ENCODE assay signal across 9 mouse cellular contexts in the genomic region with DNA sequence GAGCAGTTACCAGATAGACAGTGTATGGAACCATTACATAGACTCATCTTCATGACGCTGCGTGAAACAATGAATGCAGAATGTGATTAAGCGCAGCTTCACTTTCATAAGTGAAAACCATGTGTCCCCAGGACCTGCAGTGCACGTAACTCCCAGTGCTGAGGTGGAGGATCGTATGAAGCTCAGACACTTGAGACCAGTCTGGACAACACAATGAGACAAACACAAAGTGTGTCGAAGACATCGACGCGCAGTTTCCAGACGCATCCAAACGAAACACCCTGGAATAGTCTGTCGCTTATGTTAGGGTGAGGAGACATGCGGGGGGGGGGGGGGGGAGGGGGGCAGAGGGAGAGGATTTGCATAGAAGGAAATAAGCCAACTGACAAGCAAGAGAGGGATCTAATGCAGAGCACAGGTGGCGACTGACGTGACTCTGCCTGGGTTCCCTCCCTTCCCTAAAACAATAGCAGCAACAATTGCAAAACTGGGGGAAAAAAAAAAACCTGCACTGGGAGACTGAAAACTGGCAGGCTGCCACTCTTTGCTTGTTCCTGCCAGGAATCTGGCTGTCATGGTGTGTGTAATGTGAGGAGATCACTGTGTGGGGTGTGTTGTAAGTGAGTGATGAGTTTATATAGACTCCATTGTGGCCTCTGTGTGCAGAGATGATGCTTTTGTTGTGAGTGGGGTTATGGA. TPM values are rescaled to one million over a fixed set of nuclear protein-coding genes. Genes with fewer than 3 reads are reported as not detected.
DNase-seq lines count a peak whose midpoint lies in the region; ATAC-seq and TF ChIP-seq lines count a peak whose summit lies in the region.
"Had no signal": no experiment of that assay in that cellular context is flagged by ENCODE, and none has a peak within 500 bp of the region (broad histone marks: within the 10 kb centered on the region; RNA-seq: fewer than 3 reads in every experiment).

No protein-coding gene starts in this region.

- H3K4me3 ChIP-seq in kidney, postnatal 0 days (replicated peaks; ENCODE audit: low read depth, low read length): no peak overlapping the region
- H3K4me3 ChIP-seq in kidney, embryonic 15.5 days (replicated peaks): no peak overlapping the region
- H3K4me3 ChIP-seq in forebrain, embryonic 15.5 days: peak overlapping the region; percentile 15
- no peak overlapping the region for H3K4me3 ChIP-seq in lung, postnatal 0 days (ENCODE audit: low read depth, low read length)
- no peak overlapping the region for H3K4me3 ChIP-seq in thymus, adult 2 months (ENCODE audit: control insufficient read depth, insufficient read depth, low read length)
- no peak overlapping the region for H3K4me3 ChIP-seq in intestine, embryonic 15.5 days (replicated peaks)

- no peak for TF ChIP-seq POLR2A in thymus, adult 2 months (IDR thresholded peaks at IDR 0.05; ENCODE audit: control insufficient read depth, extremely low read depth, insufficient read depth, low read length, poor library complexity)

- H3K27ac ChIP-seq in kidney, postnatal 0 days: no peak overlapping the region
- no peak overlapping the region for H3K27ac ChIP-seq in kidney, embryonic 15.5 days
- peak overlapping the region; percentile 55 for H3K27ac ChIP-seq in forebrain, embryonic 15.5 days (replicated peaks)
- H3K27ac ChIP-seq in lung, postnatal 0 days (ENCODE audit: low read length): no peak overlapping the region
- no peak overlapping the region for H3K27ac ChIP-seq in thymus, adult 2 months (ENCODE audit: control insufficient read depth, insufficient read depth, low read length)
- no peak overlapping the region for H3K27ac ChIP-seq in intestine, embryonic 15.5 days
- H3K27ac ChIP-seq: macrophage had no signal

- DNase-seq in kidney, postnatal 0 days (ENCODE audit: low spot score): peak; percentile 34
- DNase-seq in adrenal gland, postnatal 14 days: peak; percentile 86
- peak; percentile 86 for DNase-seq in heart, postnatal 4 days
- DNase-seq in lung, postnatal 0 days (ENCODE audit: low spot score): peak; percentile 84
- no peak for DNase-seq in thymus, adult 2 months

- TF ChIP-seq EP300 in lung, postnatal 0 days (IDR thresholded peaks at IDR 0.05): peak; percentile 33; the same call in 1 of the 2 replicates

- no peaks in the 10 kb centered on the region for H3K27me3 ChIP-seq in kidney, postnatal 0 days (ENCODE audit: insufficient read depth, low read length)
- H3K27me3 ChIP-seq in kidney, embryonic 15.5 days: no peaks in the 10 kb centered on the region
- no peaks in the 10 kb centered on the region for H3K27me3 ChIP-seq in forebrain, embryonic 15.5 days
- no peaks in the 10 kb centered on the region for H3K27me3 ChIP-seq in lung, postnatal 0 days (replicated peaks; ENCODE audit: insufficient read depth, low read length)
- no peaks in the 10 kb centered on the region for H3K27me3 ChIP-seq in thymus, adult 2 months (ENCODE audit: control insufficient read depth, insufficient read depth, low read length)
- no peaks in the 10 kb centered on the region for H3K27me3 ChIP-seq in intestine, embryonic 15.5 days (replicated peaks)

- H3K9ac ChIP-seq in kidney, postnatal 0 days (ENCODE audit: low read depth, low read length): no peak overlapping the region
- no peak overlapping the region for H3K9ac ChIP-seq in kidney, embryonic 15.5 days
- no peak overlapping the region for H3K9ac ChIP-seq in forebrain, embryonic 15.5 days (replicated peaks)
- no peak overlapping the region for H3K9ac ChIP-seq in lung, postnatal 0 days (replicated peaks; ENCODE audit: low read depth)
- no peak overlapping the region for H3K9ac ChIP-seq in intestine, embryonic 15.5 days

- H3K9me3 ChIP-seq in kidney, postnatal 0 days (replicated peaks; ENCODE audit: low read length): no peaks in the 10 kb centered on the region
- no peaks in the 10 kb centered on the region for H3K9me3 ChIP-seq in kidney, embryonic 15.5 days (replicated peaks)
- no peaks in the 10 kb centered on the region for H3K9me3 ChIP-seq in forebrain, embryonic 15.5 days
- H3K9me3 ChIP-seq in lung, postnatal 0 days (ENCODE audit: low read length): no peaks in the 10 kb centered on the region
- no peaks in the 10 kb centered on the region for H3K9me3 ChIP-seq in intestine, embryonic 15.5 days

- no peak for ATAC-seq in kidney, postnatal 0 days (replicated peaks; ENCODE audit: low FRiP score, low read depth)
- ATAC-seq in kidney, embryonic 15.5 days (replicated peaks; ENCODE audit: low FRiP score): no peak
- ATAC-seq in forebrain, embryonic 15.5 days (replicated peaks): peak; percentile 55; the same call in 1 of the 2 replicates
- peak; percentile 52 for ATAC-seq in lung, postnatal 0 days
- no peak for ATAC-seq in intestine, embryonic 15.5 days

- H3K4me1 ChIP-seq in kidney, postnatal 0 days (replicated peaks; ENCODE audit: insufficient read depth, low read length): no peaks in the 10 kb centered on the region
- H3K4me1 ChIP-seq in kidney, embryonic 15.5 days: no peaks in the 10 kb centered on the region
- H3K4me1 ChIP-seq in forebrain, embryonic 15.5 days: peaks cover 11% of the 10 kb centered on the region
- no peaks in the 10 kb centered on the region for H3K4me1 ChIP-seq in lung, postnatal 0 days (ENCODE audit: insufficient read depth, low read depth, low read length)
- H3K4me1 ChIP-seq in thymus, adult 2 months (replicated peaks; ENCODE audit: control insufficient read depth, insufficient read depth, low read length): no peaks in the 10 kb centered on the region
- H3K4me1 ChIP-seq in intestine, embryonic 15.5 days (replicated peaks): no peaks in the 10 kb centered on the region

- no peak for TF ChIP-seq CTCF in kidney, postnatal 0 days (IDR thresholded peaks at IDR 0.05; ENCODE audit: low read depth)
- no peak for TF ChIP-seq CTCF in lung, postnatal 0 days (IDR thresholded peaks at IDR 0.05)
- TF ChIP-seq CTCF in thymus, adult 2 months (IDR thresholded peaks at IDR 0.05; ENCODE audit: borderline replicate concordance, control insufficient read depth, extremely low read depth, insufficient read depth, low read length, poor library complexity): no peak

- H3K4me2 ChIP-seq in kidney, postnatal 0 days (ENCODE audit: low read length): no peak overlapping the region
- no peak overlapping the region for H3K4me2 ChIP-seq in kidney, embryonic 15.5 days
- H3K4me2 ChIP-seq in forebrain, embryonic 15.5 days (replicated peaks): peak overlapping the region; percentile 24
- H3K4me2 ChIP-seq in lung, postnatal 0 days (replicated peaks; ENCODE audit: low read depth, low read length): peak overlapping the region; percentile 14; the same call in 1 of the 2 replicates
- H3K4me2 ChIP-seq in intestine, embryonic 15.5 days (replicated peaks): no peak overlapping the region

- H3K36me3 ChIP-seq in kidney, postnatal 0 days (ENCODE audit: insufficient read depth, low read length): no peaks in the 10 kb centered on the region
- H3K36me3 ChIP-seq in kidney, embryonic 15.5 days: no peaks in the 10 kb centered on the region
- no peaks in the 10 kb centered on the region for H3K36me3 ChIP-seq in forebrain, embryonic 15.5 days
- H3K36me3 ChIP-seq in lung, postnatal 0 days (ENCODE audit: insufficient read depth, low read length): no peaks in the 10 kb centered on the region
- no peaks in the 10 kb centered on the region for H3K36me3 ChIP-seq in thymus, adult 2 months (ENCODE audit: control insufficient read depth, insufficient read depth, low read length)
- no peaks in the 10 kb centered on the region for H3K36me3 ChIP-seq in intestine, embryonic 15.5 days

- 74% methylated on average over 15 of the region's 15 CpGs for WGBS in kidney, postnatal 0 days
- 75% methylated on average over 14 of the region's 15 CpGs for WGBS in kidney, embryonic 15.5 days
- WGBS in forebrain, embryonic 15.5 days: 52% methylated on average over 15 of the region's 15 CpGs
- 46% methylated on average over 14 of the region's 15 CpGs for WGBS in lung, postnatal 0 days
- 87% methylated on average over 15 of the region's 15 CpGs for WGBS in thymus, adult 2 months
- 73% methylated on average over 14 of the region's 15 CpGs for WGBS in intestine, embryonic 15.5 days

RNA-seq across cellular contexts. Expression of a gene that starts 40.3 kb away (rescaled TPM):
- polyA plus RNA-seq in kidney, postnatal 0 days (2015; fragmentation: Nextera tagmentation; extraction: Ambion mirVana): 14.8 and 15.5 TPM in 2 replicates
- polyA plus RNA-seq in kidney, embryonic 15.5 days (2015; fragmentation: Nextera tagmentation; extraction: Ambion mirVana): 17.2 and 21.2 TPM in 2 replicates
- total RNA-seq in adrenal gland, postnatal 14 days (2021): 91.7 and 92.5 TPM in 2 replicates
- 41.2 TPM in 2 replicates for polyA plus RNA-seq in forebrain, embryonic 15.5 days (2015; fragmentation: Nextera tagmentation; extraction: Ambion mirVana)
- 10 to 100 TPM; 62.8 to 67.7 TPM for total RNA-seq in heart, postnatal 4 days (2021)
- 14.1 and 16.6 TPM in 2 replicates for polyA plus RNA-seq in lung, postnatal 0 days (2015; fragmentation: Nextera tagmentation; extraction: Ambion mirVana)
- 4.1 and 5.0 TPM in 2 replicates for polyA plus RNA-seq in thymus, adult 2 months (2012; rRNA removed)
- polyA plus RNA-seq in intestine, embryonic 15.5 days (2015; fragmentation: Nextera tagmentation; extraction: Ambion mirVana): 31.1 and 32.8 TPM in 2 replicates

Comparison
In these comparisons a context has a peak if more than half of its experiments do, and no peak if none do; other contexts are left out.
1. ATAC-seq: peak in forebrain, embryonic 15.5 days (single experiment) and lung, postnatal 0 days (single experiment); none in kidney, postnatal 0 days (single experiment), kidney, embryonic 15.5 days (single experiment) and intestine, embryonic 15.5 days (single experiment).
2. H3K4me2 ChIP-seq: peak in forebrain, embryonic 15.5 days (single experiment) and lung, postnatal 0 days (single experiment); none in kidney, postnatal 0 days (single experiment), kidney, embryonic 15.5 days (single experiment) and intestine, embryonic 15.5 days (single experiment).